Mouse (Mus musculus): ENCODE data around the gene Ssna1.
"Not testable (repeated sequence)": the region's sequence is repeated elsewhere in the genome, so short reads cannot be mapped to it uniquely, and the experiment has no call there.

Gene Ssna1

GRCm38 (mm10) chr2:25262291-25262767 lies 9.9 kb downstream of the Ssna1 start, which contains the start of gene Tprn:
Gene Tprn (plus strand): TSS chr2:25262618.
- DNase-seq (ENCODE audit: low spot score in 2 of 2), result peak; percentile 97 to 98

- no peak for DNase-seq (ENCODE audit: low spot score in 2 of 2)
These were observed 10.4 kb downstream of the Ssna1 start for GRCm38 (mm10) chr2:25261870-25262269.

- no peak for DNase-seq (ENCODE audit: low spot score in 2 of 2)
These were observed 13.4 kb downstream of the Ssna1 start for GRCm38 (mm10) chr2:25258887-25259286.

- DNase-seq (ENCODE audit: low spot score in 2 of 2), result not testable (repeated sequence)
These were observed 15.0 kb downstream of the Ssna1 start for GRCm38 (mm10) chr2:25257250-25257649.

- DNase-seq (ENCODE audit: low spot score in 2 of 2), result peak; percentile 66 to 73
These were observed 15.7 kb downstream of the Ssna1 start for GRCm38 (mm10) chr2:25256443-25257109.

GRCm38 (mm10) chr2:25255284-25255779 lies 16.9 kb downstream of the Ssna1 start, which contains the start of gene Tmem203:
Gene Tmem203 (plus strand): TSS chr2:25255439.
- DNase-seq (ENCODE audit: low spot score in 2 of 2), result peak; percentile 82 to 85

GRCm38 (mm10) chr2:25252331-25252730 lies 19.9 kb downstream of the Ssna1 start:
- DNase-seq (ENCODE audit: low spot score in 2 of 2), result no peak

GRCm38 (mm10) chr2:25246183-25247072 lies 25.8 kb downstream of the Ssna1 start, which contains the start of gene AL732309.1:
Gene AL732309.1 (minus strand): TSS chr2:25246863.
- no peak for DNase-seq (ENCODE audit: low spot score in 2 of 2)

GRCm38 (mm10) chr2:25244144-25244543 lies 28.1 kb downstream of the Ssna1 start:
- DNase-seq (ENCODE audit: low spot score in 2 of 2), result no peak

GRCm38 (mm10) chr2:25243342-25243741 lies 28.9 kb downstream of the Ssna1 start:
- DNase-seq (ENCODE audit: low spot score in 2 of 2), result no peak

- DNase-seq (ENCODE audit: low spot score in 2 of 2), result no peak
These were observed 30.1 kb downstream of the Ssna1 start, which contains the start of the genes Rnf208 and Cysrt1 for GRCm38 (mm10) chr2:25242101-25242506. Gene Rnf208 (plus strand): TSS chr2:25242255. Gene Cysrt1 (minus strand): TSS chr2:25242452.

- DNase-seq (ENCODE audit: low spot score in 2 of 2), result no peak
These were observed 30.8 kb downstream of the Ssna1 start for GRCm38 (mm10) chr2:25241438-25241775.

- DNase-seq (ENCODE audit: low spot score in 2 of 2), result peak; percentile 35 to 49
These were observed 31.4 kb downstream of the Ssna1 start for GRCm38 (mm10) chr2:25240723-25241437.

GRCm38 (mm10) chr2:25240310-25240709 lies 31.9 kb downstream of the Ssna1 start:
- no peak for DNase-seq (ENCODE audit: low spot score in 2 of 2)

GRCm38 (mm10) chr2:25239766-25240165 lies 32.5 kb downstream of the Ssna1 start:
- no peak for DNase-seq (ENCODE audit: low spot score in 2 of 2)

GRCm38 (mm10) chr2:25238106-25238505 lies 34.1 kb downstream of the Ssna1 start:
- DNase-seq (ENCODE audit: low spot score in 2 of 2), result no peak

GRCm38 (mm10) chr2:25237522-25237921 lies 34.7 kb downstream of the Ssna1 start:
- no peak for DNase-seq (ENCODE audit: low spot score in 2 of 2)

GRCm38 (mm10) chr2:25236614-25237013 lies 35.6 kb downstream of the Ssna1 start, which contains the start of gene Rnf224:
Gene Rnf224 (minus strand): TSS chr2:25236787.
- no peak for DNase-seq (ENCODE audit: low spot score in 2 of 2)

GRCm38 (mm10) chr2:25234551-25235220 lies 37.6 kb downstream of the Ssna1 start:
- DNase-seq (ENCODE audit: low spot score in 2 of 2), result no peak

- DNase-seq (ENCODE audit: low spot score in 2 of 2), result no peak
These were observed 38.2 kb downstream of the Ssna1 start, which contains the start of gene Slc34a3 for GRCm38 (mm10) chr2:25234050-25234449. Gene Slc34a3 (minus strand): TSS chr2:25234364.

- no peak for DNase-seq (ENCODE audit: low spot score in 2 of 2)
These were observed 38.8 kb downstream of the Ssna1 start for GRCm38 (mm10) chr2:25233421-25233820.

Data from spleen, postnatal 36 days (tissue).